Mouse (Mus musculus) lung, postnatal 25 days (tissue): ENCODE measurements around the gene Kcne2.

Experiments
- DNase-seq: peaks from one replicate; pipeline ENCODE4 v3.0.0; 2022; ENCODE audit warnings: low spot score

The Kcne2 gene

GRCm38 (mm10) chr16:92292101-92292500 is at the start of gene Kcne2:
Gene Kcne2, plus strand, starts transcription at chr16:92292389.
- peak; percentile 48 for DNase-seq

- peak; percentile 59 for DNase-seq
These were observed 46.3 kb upstream of the Kcne2 start for GRCm38 (mm10) chr16:92245909-92246308.

- no peak for DNase-seq
These were observed 45.2 kb upstream of the Kcne2 start for GRCm38 (mm10) chr16:92246974-92247373.

- peak; percentile 27 for DNase-seq
These were observed 44.5 kb upstream of the Kcne2 start for GRCm38 (mm10) chr16:92247700-92248099.

- no peak for DNase-seq
These were observed 42.5 kb upstream of the Kcne2 start for GRCm38 (mm10) chr16:92249681-92250080.

- no peak for DNase-seq
These were observed 41.7 kb upstream of the Kcne2 start for GRCm38 (mm10) chr16:92250452-92250851.

- no peak for DNase-seq
These were observed 37.9 kb upstream of the Kcne2 start for GRCm38 (mm10) chr16:92254316-92254715.

- DNase-seq: peak; percentile 90
These were observed 24.3 kb upstream of the Kcne2 start for GRCm38 (mm10) chr16:92267861-92268260.

- DNase-seq: no peak
These were observed 17.7 kb upstream of the Kcne2 start for GRCm38 (mm10) chr16:92274516-92274915.

- DNase-seq: peak; percentile 41
These were observed 16.7 kb upstream of the Kcne2 start for GRCm38 (mm10) chr16:92275526-92275925.

GRCm38 (mm10) chr16:92282671-92283070 is 9.5 kb upstream of the Kcne2 start:
- DNase-seq: no peak

- no peak for DNase-seq
These were observed 7.1 kb upstream of the Kcne2 start for GRCm38 (mm10) chr16:92285068-92285467.

GRCm38 (mm10) chr16:92286609-92287008 is 5.6 kb upstream of the Kcne2 start:
- peak; percentile 83 for DNase-seq

GRCm38 (mm10) chr16:92288778-92289177 is 3.4 kb upstream of the Kcne2 start:
- no peak for DNase-seq

GRCm38 (mm10) chr16:92290045-92290444 is 2.1 kb upstream of the Kcne2 start:
- DNase-seq: no peak

GRCm38 (mm10) chr16:92294267-92294970 is 2.2 kb downstream of the Kcne2 start:
- DNase-seq: peak; percentile 61

GRCm38 (mm10) chr16:92295328-92295727 is 3.1 kb downstream of the Kcne2 start:
- no peak for DNase-seq

GRCm38 (mm10) chr16:92300649-92301411 is 8.6 kb downstream of the Kcne2 start, which contains the start of gene Smim11:
Gene Smim11, plus strand, starts transcription at chr16:92301286.
- peak; percentile 97 for DNase-seq

- DNase-seq: peak; percentile 17
These were observed 9.2 kb downstream of the Kcne2 start for GRCm38 (mm10) chr16:92301412-92301806.

GRCm38 (mm10) chr16:92301989-92302388 is 9.8 kb downstream of the Kcne2 start:
- DNase-seq: no peak

GRCm38 (mm10) chr16:92302506-92302905 is 10.3 kb downstream of the Kcne2 start:
- no peak for DNase-seq

- no peak for DNase-seq
These were observed 13.3 kb downstream of the Kcne2 start for GRCm38 (mm10) chr16:92305519-92305918.

GRCm38 (mm10) chr16:92307947-92308346 is 15.8 kb downstream of the Kcne2 start:
- no peak for DNase-seq
